Mouse (Mus musculus): ENCODE results near the gene Tsga10. TPM values are rescaled to one million over a fixed set of nuclear protein-coding genes. Genes with fewer than 3 reads are reported as not detected.

Tsga10 gene
- polyA plus RNA-seq, 1 experiment from 2014 or later, result 4.9 TPM

Other genes starting within 250 kb of the Tsga10 start
- gene 2010300C02Rik, start 146.3 kb downstream of the Tsga10 start, polyA plus RNA-seq (2015; fragmentation: Nextera tagmentation; extraction: Ambion mirVana), result 4.5 and 5.2 TPM in 2 replicates
- gene Lipt1, start 5.3 kb upstream of the Tsga10 start, polyA plus RNA-seq (2015; fragmentation: Nextera tagmentation; extraction: Ambion mirVana), result 9.8 and 10.6 TPM in 2 replicates
- gene Mitd1, start 24.0 kb upstream of the Tsga10 start, polyA plus RNA-seq (2015; fragmentation: Nextera tagmentation; extraction: Ambion mirVana), result 11.1 and 13.5 TPM in 2 replicates
- 294 TPM in 2 replicates for gene Mrpl30, start 24.0 kb upstream of the Tsga10 start, polyA plus RNA-seq (2015; fragmentation: Nextera tagmentation; extraction: Ambion mirVana)
- not detected in 2 replicates for gene Lyg2, start 50.1 kb upstream of the Tsga10 start, polyA plus RNA-seq (2015; fragmentation: Nextera tagmentation; extraction: Ambion mirVana)
- gene Lyg1, start 91.3 kb upstream of the Tsga10 start, polyA plus RNA-seq (2015; fragmentation: Nextera tagmentation; extraction: Ambion mirVana), result not detected in 2 replicates
- 110 and 113 TPM in 2 replicates for gene Txndc9, start 131.5 kb upstream of the Tsga10 start, polyA plus RNA-seq (2015; fragmentation: Nextera tagmentation; extraction: Ambion mirVana)
- gene Eif5b, start 131.6 kb upstream of the Tsga10 start, polyA plus RNA-seq (2015; fragmentation: Nextera tagmentation; extraction: Ambion mirVana), result 15.6 and 16.5 TPM in 2 replicates